Mouse (Mus musculus): ENCODE measurements around the gene Lgi4. TPM values are rescaled to one million over a fixed set of nuclear protein-coding genes. Genes with fewer than 3 reads are reported as not detected.

Lgi4 gene
- total and polyA plus RNA-seq, 3 experiments: not detected

- H3K4me3 ChIP-seq (replicated peaks in 1 of 3; ENCODE audit: low read depth in 2 of 3, low read length in 2 of 3, poor library complexity in 1 of 3): no peak overlapping the region
- H3K79me2 ChIP-seq (replicated peaks; ENCODE audit: control insufficient read depth, extremely low read depth, insufficient read depth, poor library complexity, severe bottlenecking): no peaks in the 10 kb centered on the region
- dilution Hi-C loops (cut with MboI; ENCODE audit: extremely low pct_ligation_motif_present, extremely low pct_unique_long_range_greater_than_20kb, low sequenced_read_pairs) (no loop called here), in situ Hi-C loops (cut with MboI; ENCODE audit: low pct_ligation_motif_present, low pct_unique_long_range_greater_than_20kb, low sequenced_read_pairs) (loop anchor here (5.0 kb wide), 2 partner anchors 35 to 80 kb away; no protein-coding TSS in a partner anchor)
- peaks cover 18% of the 10 kb centered on the region for H3K27me3 ChIP-seq (replicated peaks)
- H3K9ac ChIP-seq (ENCODE audit: insufficient read depth, low read depth): no peak overlapping the region
- peaks cover 3% of the 10 kb centered on the region for H3K9me3 ChIP-seq (replicated peaks; ENCODE audit: low read length)
- H3K27ac ChIP-seq (ENCODE audit: insufficient read depth, low read depth): no peak overlapping the region
- TF ChIP-seq CTCF (conservative IDR thresholded peaks at IDR 0.05 in 1 of 2, IDR thresholded peaks at IDR 0.05 in 1 of 2; ENCODE audit: low read depth in 2 of 2, low read length in 2 of 2) (peak; percentile 64 to 94; a peak in 3 of 4 replicates), HCFC1 (IDR thresholded peaks at IDR 0.05; ENCODE audit: low read depth, low read length) (no peak), SMC3 (IDR thresholded peaks at IDR 0.05; ENCODE audit: low read depth, low read length) (peak; percentile 81), ZC3H11A (IDR thresholded peaks at IDR 0.05; ENCODE audit: low read depth, low read length) (peak; percentile 26; the same call in 1 of the 2 replicates), IRF4 (IDR thresholded peaks at IDR 0.05; ENCODE audit: low read depth, low read length) (peak; percentile 37; the same call in 1 of the 2 replicates), TCF12 (IDR thresholded peaks at IDR 0.05; ENCODE audit: low read depth, low read length) (no peak), NELFE (IDR thresholded peaks at IDR 0.05; ENCODE audit: low read depth, low read length) (0 out of 2 replicates have a peak, but pooled peaks have one; percentile 4), MAX (IDR thresholded peaks at IDR 0.05; ENCODE audit: low read length) (no peak), RAD21 (IDR thresholded peaks at IDR 0.05; ENCODE audit: low read depth, low read length) (peak; percentile 82), MEF2A (IDR thresholded peaks at IDR 0.05; ENCODE audit: borderline replicate concordance, low read depth, low read length) (0 out of 2 replicates have a peak, but pooled peaks have one; percentile 24), ZMIZ1 (IDR thresholded peaks at IDR 0.05; ENCODE audit: low read depth, low read length) (no peak), E2F4 (IDR thresholded peaks at IDR 0.05; ENCODE audit: insufficient replicate concordance, low read depth, low read length) (no peak)
- peak overlapping the region; percentile 16; the same call in 1 of the 2 replicates for H3K4me2 ChIP-seq (ENCODE audit: insufficient read depth, low read depth, poor library complexity, severe bottlenecking)
- peaks cover 0 to 39% of the 10 kb centered on the region in 2 experiments for H3K36me3 ChIP-seq (replicated peaks in 1 of 2; ENCODE audit: control insufficient read depth in 1 of 2, insufficient read depth in 1 of 2, low read length in 1 of 2)
- peak; percentile 93 for DNase-seq (ENCODE audit: extremely low read depth)
- peaks cover 6 to 16% of the 10 kb centered on the region in 2 experiments for H3K4me1 ChIP-seq (ENCODE audit: control insufficient read depth in 1 of 2, insufficient read depth in 2 of 2)
Observed at GRCm38 (mm10) chr7:31097583-31098248, 38.6 kb downstream of the Lgi4 start.

GRCm38 (mm10) chr7:31098697-31099611 lies 39.8 kb downstream of the Lgi4 start:
- TF ChIP-seq TBP (conservative IDR thresholded peaks at IDR 0.05; ENCODE audit: low read depth, low read length) (no peak), MYC (IDR thresholded peaks at IDR 0.05; ENCODE audit: low read depth, low read length) (no peak), SIN3A (IDR thresholded peaks at IDR 0.05; ENCODE audit: low read length) (no peak), KAT2A (IDR thresholded peaks at IDR 0.05; ENCODE audit: insufficient replicate concordance, low read length) (no peak), MAFK (IDR thresholded peaks at IDR 0.05; ENCODE audit: insufficient replicate concordance, low read length) (no peak), MAZ (IDR thresholded peaks at IDR 0.05; ENCODE audit: low read depth, low read length) (no peak), ELF1 (IDR thresholded peaks at IDR 0.05; ENCODE audit: low read depth, low read length) (no peak), MEF2A (IDR thresholded peaks at IDR 0.05; ENCODE audit: borderline replicate concordance, low read depth, low read length) (no peak), ZMIZ1 (IDR thresholded peaks at IDR 0.05; ENCODE audit: low read depth, low read length) (no peak), UBTF (IDR thresholded peaks at IDR 0.05; ENCODE audit: low read depth, low read length) (no peak), TCF12 (IDR thresholded peaks at IDR 0.05; ENCODE audit: low read depth, low read length) (no peak), PAX5 (IDR thresholded peaks at IDR 0.05; ENCODE audit: low read length) (no peak), CTCF (conservative IDR thresholded peaks at IDR 0.05 in 1 of 2, IDR thresholded peaks at IDR 0.05 in 1 of 2; ENCODE audit: low read depth in 2 of 2, low read length in 2 of 2) (no peak; a peak in 2 of 4 replicates)
- no peak overlapping the region for H3K27ac ChIP-seq (ENCODE audit: insufficient read depth, low read depth)
- H3K9ac ChIP-seq (ENCODE audit: insufficient read depth, low read depth): no peak overlapping the region
- peaks cover 0 to 51% of the 10 kb centered on the region in 2 experiments for H3K36me3 ChIP-seq (replicated peaks in 1 of 2; ENCODE audit: control insufficient read depth in 1 of 2, insufficient read depth in 1 of 2, low read length in 1 of 2)
- H3K27me3 ChIP-seq (replicated peaks): peaks cover 12% of the 10 kb centered on the region
- H3K9me3 ChIP-seq (replicated peaks; ENCODE audit: low read length): peaks cover 3% of the 10 kb centered on the region
- in situ Hi-C loops (cut with MboI; ENCODE audit: low pct_ligation_motif_present, low pct_unique_long_range_greater_than_20kb, low sequenced_read_pairs): loop anchor here (5.0 kb wide), 2 partner anchors 37 to 78 kb away; no protein-coding TSS in a partner anchor
- dilution Hi-C loops (cut with MboI; ENCODE audit: extremely low pct_ligation_motif_present, extremely low pct_unique_long_range_greater_than_20kb, low sequenced_read_pairs): no loop called here
- H3K4me2 ChIP-seq (ENCODE audit: insufficient read depth, low read depth, poor library complexity, severe bottlenecking): no peak overlapping the region
- H3K4me3 ChIP-seq (replicated peaks in 1 of 3; ENCODE audit: low read depth in 2 of 3, low read length in 2 of 3, poor library complexity in 1 of 3): no peak overlapping the region
- no peaks in the 10 kb centered on the region for H3K79me2 ChIP-seq (replicated peaks; ENCODE audit: control insufficient read depth, extremely low read depth, insufficient read depth, poor library complexity, severe bottlenecking)
- H3K4me1 ChIP-seq (ENCODE audit: control insufficient read depth in 1 of 2, insufficient read depth in 2 of 2): peaks cover 6 to 16% of the 10 kb centered on the region in 2 experiments
- DNase-seq (ENCODE audit: extremely low read depth): no peak

All from CH12.LX (cell line).